Mouse (Mus musculus) urinary bladder, postnatal 4 days (tissue): ENCODE results near the gene Xkr7.

Experiments
- DNase-seq, 2 experiments: peaks; one replicate each; pipeline ENCODE4 v3.0.0; 2021 to 2022; ENCODE audit warnings: low spot score in 2 of 2

Gene Xkr7

GRCm38 (mm10) chr2:153032973-153033372, 1.3 kb downstream of the Xkr7 start:
- DNase-seq, result no peak

- DNase-seq, result no peak
Measured at GRCm38 (mm10) chr2:153033545-153034230, 2.0 kb downstream of the Xkr7 start.

- no peak for DNase-seq
Measured at GRCm38 (mm10) chr2:153036690-153037089, 5.0 kb downstream of the Xkr7 start.

- DNase-seq, result no peak
Measured at GRCm38 (mm10) chr2:153043886-153044285, 12.2 kb downstream of the Xkr7 start.

- DNase-seq, result no peak
Measured at GRCm38 (mm10) chr2:153045884-153046299, 14.2 kb downstream of the Xkr7 start.

- DNase-seq, result no peak
Measured at GRCm38 (mm10) chr2:153047828-153048465, 16.3 kb downstream of the Xkr7 start.

- no peak for DNase-seq
Measured at GRCm38 (mm10) chr2:153049288-153049996, 17.8 kb downstream of the Xkr7 start.

- no peak for DNase-seq
Measured at GRCm38 (mm10) chr2:153049997-153050358, 18.3 kb downstream of the Xkr7 start.

GRCm38 (mm10) chr2:153051095-153051494, 19.4 kb downstream of the Xkr7 start:
- no peak for DNase-seq

GRCm38 (mm10) chr2:153051537-153051936, 19.9 kb downstream of the Xkr7 start:
- DNase-seq, result no peak

GRCm38 (mm10) chr2:153052700-153053351, 21.2 kb downstream of the Xkr7 start:
- no peak for DNase-seq

- no peak for DNase-seq
Measured at GRCm38 (mm10) chr2:153053896-153054295, 22.2 kb downstream of the Xkr7 start.

- no peak for DNase-seq
Measured at GRCm38 (mm10) chr2:153055270-153055920, 23.7 kb downstream of the Xkr7 start.

GRCm38 (mm10) chr2:153058365-153058764, 26.7 kb downstream of the Xkr7 start:
- DNase-seq, result no peak

GRCm38 (mm10) chr2:153060216-153060615, 28.6 kb downstream of the Xkr7 start:
- no peak for DNase-seq

- no peak for DNase-seq
Measured at GRCm38 (mm10) chr2:153063394-153063793, 31.7 kb downstream of the Xkr7 start.

GRCm38 (mm10) chr2:153064190-153064970, 32.7 kb downstream of the Xkr7 start:
- DNase-seq, result no peak

GRCm38 (mm10) chr2:153065747-153066508, 34.3 kb downstream of the Xkr7 start, which contains the start of gene Ccm2l:
Gene Ccm2l (plus strand): TSS chr2:153065955.
- no peak for DNase-seq

GRCm38 (mm10) chr2:153066991-153067390, 35.3 kb downstream of the Xkr7 start:
- DNase-seq, result no peak
